8 mouse cellular contexts compared by ENCODE assay signal in the genomic region with DNA sequence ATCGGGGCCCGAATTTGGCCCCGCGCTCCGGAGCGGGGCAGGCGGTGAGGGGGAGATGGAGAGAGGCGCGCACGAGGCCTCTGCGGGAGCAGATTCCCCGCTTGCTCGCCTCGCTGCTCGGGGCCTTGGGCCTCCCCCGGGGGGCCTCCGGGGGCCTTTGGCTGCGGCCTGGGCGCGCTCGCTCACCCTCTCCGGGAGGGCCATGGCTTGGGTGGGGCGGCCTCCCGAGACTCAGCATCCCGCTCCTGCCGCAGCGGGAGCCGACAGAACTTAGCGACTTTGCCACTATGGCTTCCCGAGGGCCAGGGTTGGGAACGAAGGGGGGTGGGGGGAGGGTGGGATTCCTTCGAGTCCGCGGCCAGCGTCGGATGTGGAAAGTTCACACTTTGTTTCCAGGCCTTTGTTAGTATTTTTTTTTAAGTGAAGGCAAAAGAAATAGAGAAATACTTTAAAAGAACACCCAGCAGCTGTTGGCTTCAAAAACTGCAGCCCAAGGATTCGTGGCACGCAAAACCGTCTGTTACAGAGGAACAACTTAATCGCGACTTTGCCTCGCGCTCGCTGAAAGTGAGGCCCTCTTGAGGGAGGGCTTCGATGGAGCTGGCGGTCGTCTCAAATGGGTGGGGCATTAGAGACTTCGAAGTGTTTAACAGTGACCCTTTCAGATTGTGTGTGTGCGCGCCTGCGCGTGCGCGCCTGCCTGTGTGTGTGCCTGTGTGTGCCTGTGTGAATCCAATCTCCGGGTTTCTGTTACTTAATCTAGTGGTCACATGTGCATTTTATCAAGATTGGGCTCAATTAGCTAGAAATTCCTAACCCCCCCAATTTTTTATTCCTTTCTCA. TPM values are rescaled to one million over a fixed set of nuclear protein-coding genes. Genes with fewer than 3 reads are reported as not detected.
A peak's percentile ranks its signal among the peaks of the same experiment; 100 is the strongest.
DNase-seq lines count a peak whose midpoint lies in the region; ATAC-seq and TF ChIP-seq lines count a peak whose summit lies in the region.

No protein-coding gene starts in this region.

- H3K4me1 ChIP-seq in E14TG2a.4 (replicated peaks; ENCODE audit: low read depth, low read length), result peaks cover 71% of the 10 kb centered on the region
- peaks cover 11% of the 10 kb centered on the region for H3K4me1 ChIP-seq in brown adipose tissue, adult 24 weeks (ENCODE audit: control insufficient read depth, insufficient read depth, insufficient read length, low read length)
- peaks cover 63% of the 10 kb centered on the region for H3K4me1 ChIP-seq in forebrain, embryonic 10.5 days
- H3K4me1 ChIP-seq in heart, embryonic 14.5 days (ENCODE audit: control insufficient read depth in 2 of 2, insufficient read depth in 2 of 2, low read length in 2 of 2), result peaks cover 3 to 32% of the 10 kb centered on the region in 2 experiments
- H3K4me1 ChIP-seq in liver, embryonic 14.5 days (replicated peaks; ENCODE audit: control insufficient read depth in 2 of 2, insufficient read depth in 2 of 2, low read length in 1 of 2), result peaks cover 25 to 26% of the 10 kb centered on the region in 2 experiments
- H3K4me1 ChIP-seq in neural tube, embryonic 14.5 days (ENCODE audit: control insufficient read depth, insufficient read depth, low read length), result peaks cover 34% of the 10 kb centered on the region

- ATAC-seq in heart, embryonic 14.5 days (ENCODE audit: insufficient number of reproducible peaks, insufficient read depth, low FRiP score, low read depth), result peak; percentile 64
- peak; percentile 64 for ATAC-seq in liver, embryonic 14.5 days (ENCODE audit: insufficient read depth)
- ATAC-seq in neural tube, embryonic 14.5 days (ENCODE audit: low read depth), result peak; percentile 52

- whole genome bisulfite sequencing in forebrain, embryonic 10.5 days, result under 1% methylated on average over 55 of the region's 55 CpGs
- WGBS in heart, embryonic 14.5 days, result under 1% methylated on average over 49 of the region's 55 CpGs
- WGBS in liver, embryonic 14.5 days (ENCODE audit: insufficient replicate concordance), result under 1% methylated on average over 55 of the region's 55 CpGs
- 0% methylated on average over 49 of the region's 55 CpGs for WGBS in neural tube, embryonic 14.5 days

- H3K9me3 ChIP-seq in E14TG2a.4 (ENCODE audit: low read length), result no peaks in the 10 kb centered on the region
- H3K9me3 ChIP-seq in forebrain, embryonic 10.5 days, result no peaks in the 10 kb centered on the region
- H3K9me3 ChIP-seq in heart, embryonic 14.5 days (ENCODE audit: control insufficient read depth, low read length), result no peaks in the 10 kb centered on the region
- no peaks in the 10 kb centered on the region for H3K9me3 ChIP-seq in liver, embryonic 14.5 days (ENCODE audit: control insufficient read depth, low read length)
- H3K9me3 ChIP-seq in neural tube, embryonic 14.5 days (ENCODE audit: control insufficient read depth, low read length), result no peaks in the 10 kb centered on the region

- TF ChIP-seq EP300 in liver, embryonic 14.5 days (IDR thresholded peaks at IDR 0.05; ENCODE audit: low read depth), result no peak

- peak; percentile 85 for DNase-seq in forebrain, embryonic 10.5 days (ENCODE audit: extremely low spot score, low spot score)
- DNase-seq in kidney, postnatal 14 days, result peak; percentile 89
- peak; percentile 65 to 70 (median 65) for DNase-seq in liver, embryonic 14.5 days (ENCODE audit: low read depth in 3 of 3, low spot score in 3 of 3)
- DNase-seq in testis, postnatal 14 days (ENCODE audit: low spot score), result peak; percentile 83

- peaks cover 39% of the 10 kb centered on the region for H3K36me3 ChIP-seq in E14TG2a.4 (ENCODE audit: insufficient read depth, low read length)
- peaks cover 42% of the 10 kb centered on the region for H3K36me3 ChIP-seq in forebrain, embryonic 10.5 days (replicated peaks)
- H3K36me3 ChIP-seq in heart, embryonic 14.5 days (ENCODE audit: control insufficient read depth, insufficient read depth, low read length), result peaks cover 45% of the 10 kb centered on the region
- H3K36me3 ChIP-seq in liver, embryonic 14.5 days (replicated peaks; ENCODE audit: control insufficient read depth, insufficient read depth, low read depth), result peaks cover 24% of the 10 kb centered on the region
- H3K36me3 ChIP-seq in neural tube, embryonic 14.5 days (ENCODE audit: control insufficient read depth, insufficient read depth, low read length), result no peaks in the 10 kb centered on the region; the same call in 1 of the 2 replicates

- H3K27me3 ChIP-seq in E14TG2a.4 (ENCODE audit: insufficient read depth, low read length), result no peaks in the 10 kb centered on the region
- H3K27me3 ChIP-seq in forebrain, embryonic 10.5 days (ENCODE audit: poor library complexity, severe bottlenecking), result no peaks in the 10 kb centered on the region
- no peaks in the 10 kb centered on the region for H3K27me3 ChIP-seq in heart, embryonic 14.5 days (ENCODE audit: control insufficient read depth, insufficient read depth, low read length)
- H3K27me3 ChIP-seq in liver, embryonic 14.5 days (ENCODE audit: control insufficient read depth, insufficient read depth, low read length), result no peaks in the 10 kb centered on the region
- no peaks in the 10 kb centered on the region for H3K27me3 ChIP-seq in neural tube, embryonic 14.5 days (ENCODE audit: control insufficient read depth, insufficient read depth, low read length)

- peak overlapping the region; percentile 85 for H3K4me2 ChIP-seq in heart, embryonic 14.5 days (ENCODE audit: low read length)
- peak overlapping the region; percentile 94 for H3K4me2 ChIP-seq in liver, embryonic 14.5 days (ENCODE audit: low read depth)
- peak overlapping the region; percentile 87 for H3K4me2 ChIP-seq in neural tube, embryonic 14.5 days (ENCODE audit: low read depth, low read length)

- H3K9ac ChIP-seq in heart, embryonic 14.5 days (ENCODE audit: low read length), result peak overlapping the region; percentile 100
- H3K9ac ChIP-seq in liver, embryonic 14.5 days (replicated peaks), result peak overlapping the region; percentile 89
- H3K9ac ChIP-seq in neural tube, embryonic 14.5 days (replicated peaks; ENCODE audit: low read depth, low read length), result peak overlapping the region; percentile 98

- no peak for TF ChIP-seq CTCF in E14TG2a.4 (conservative IDR thresholded peaks at IDR 0.05; ENCODE audit: low read length)
- TF ChIP-seq CTCF in liver, embryonic 14.5 days (IDR thresholded peaks at IDR 0.05; ENCODE audit: low read depth), result no peak

- peak overlapping the region; percentile 89 for H3K4me3 ChIP-seq in E14TG2a.4 (replicated peaks; ENCODE audit: low read length)
- peak overlapping the region; percentile 81 for H3K4me3 ChIP-seq in brown adipose tissue, adult 24 weeks (ENCODE audit: insufficient read depth, low read depth, low read length)
- peak overlapping the region; percentile 76 for H3K4me3 ChIP-seq in forebrain, embryonic 10.5 days
- H3K4me3 ChIP-seq in heart, embryonic 14.5 days (ENCODE audit: control insufficient read depth in 1 of 2, insufficient read depth in 1 of 2, low read depth in 1 of 2, low read length in 2 of 2), result peak overlapping the region; percentile 92 to 93
- H3K4me3 ChIP-seq in liver, embryonic 14.5 days (ENCODE audit: insufficient read depth in 1 of 2, low read depth in 2 of 2, low read length in 2 of 2), result peak overlapping the region; percentile 75 to 76
- H3K4me3 ChIP-seq in neural tube, embryonic 14.5 days (ENCODE audit: low read depth, low read length), result peak overlapping the region; percentile 90

- peak overlapping the region; percentile 87 for H3K27ac ChIP-seq in brown adipose tissue, adult 24 weeks (replicated peaks; ENCODE audit: low read depth, low read length)
- H3K27ac ChIP-seq in forebrain, embryonic 10.5 days, result peak overlapping the region; percentile 99
- H3K27ac ChIP-seq in heart, embryonic 14.5 days (replicated peaks in 1 of 2; ENCODE audit: control insufficient read depth in 1 of 2, insufficient read depth in 1 of 2, low read depth in 2 of 2, low read length in 2 of 2), result peak overlapping the region; percentile 98 to 100
- H3K27ac ChIP-seq in liver, embryonic 14.5 days, result peak overlapping the region; percentile 91
- H3K27ac ChIP-seq in neural tube, embryonic 14.5 days (ENCODE audit: low read depth, low read length), result peak overlapping the region; percentile 99

RNA-seq across cellular contexts. Expression of a gene that starts 0.8 kb away (rescaled TPM):
- 162 and 164 TPM in 2 replicates for polyA plus RNA-seq in brown adipose tissue, adult 24 weeks (2012; ENCODE audit: insufficient read depth, insufficient read length, missing spikeins)
- 634 and 643 TPM in 2 replicates for polyA plus RNA-seq in forebrain, embryonic 10.5 days (2016; fragmentation: Nextera tagmentation; extraction: Ambion mirVana)
- polyA plus RNA-seq in heart, embryonic 14.5 days (2014; fragmentation: Nextera tagmentation; extraction: Ambion mirVana), result 612 and 625 TPM in 2 replicates
- polyA plus RNA-seq in liver, embryonic 14.5 days (2012; rRNA removed), result 63.8 and 87.8 TPM in 2 replicates
- 86.9 and 98.6 TPM in 2 replicates for polyA plus RNA-seq in liver, embryonic 14.5 days (2014; fragmentation: Nextera tagmentation; extraction: Ambion mirVana)
- 439 and 545 TPM in 2 replicates for polyA plus RNA-seq in neural tube, embryonic 14.5 days (2014; fragmentation: Nextera tagmentation; extraction: Ambion mirVana)

Comparison
In these comparisons a context has a peak if more than half of its experiments do, and no peak if none do; other contexts are left out.
1. Peak in every context shown above with its lines: DNase-seq, ATAC-seq, H3K4me3 ChIP-seq and H3K27ac ChIP-seq.